Mouse (Mus musculus) thymus, adult 2 months (tissue): Measurements from ENCODE around the gene Prss27.

Source experiments
- CTCF ChIP-seq: fragments of 200-500 bp; IDR thresholded peaks from 2 replicates; pipeline ENCODE4 v1.5.1; 2012; ENCODE audit warnings: mild to moderate bottlenecking, control low read depth, low read length, moderate library complexity, borderline replicate concordance; ENCODE audit not compliant: control insufficient read depth, poor library complexity, insufficient read depth; ENCODE audit errors: extremely low read depth
- POLR2A ChIP-seq: fragments of 200-500 bp; IDR thresholded peaks from 2 replicates; pipeline ENCODE4 v1.6.1; 2012; ENCODE audit warnings: mild to moderate bottlenecking, low read length, control low read depth, moderate library complexity; ENCODE audit not compliant: control insufficient read depth, poor library complexity, insufficient read depth; ENCODE audit errors: extremely low read depth

DNA sequence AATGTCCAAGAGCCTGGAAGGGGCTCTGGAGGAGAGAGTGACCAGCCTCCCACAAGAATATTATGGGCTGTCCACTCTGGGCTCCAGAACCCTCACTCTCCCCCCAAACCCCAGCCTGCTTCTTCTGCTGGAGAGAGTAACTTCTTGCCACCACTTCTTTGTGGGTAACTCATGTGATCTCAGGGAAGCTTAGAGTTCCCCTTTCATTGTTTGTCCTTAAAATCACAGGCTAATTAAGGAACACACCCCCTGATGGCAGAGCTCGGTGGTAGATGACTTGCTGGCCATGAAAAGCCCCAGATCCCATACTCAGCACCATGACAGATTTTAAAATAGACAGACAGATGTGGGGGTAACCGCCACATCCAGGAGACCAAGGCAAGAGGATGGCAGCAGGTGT is 31.0 kb upstream of the Prss27 start:
- TF ChIP-seq CTCF (no peak), POLR2A (no peak)
